Mouse (Mus musculus) adrenal gland, adult 2 months (tissue): ENCODE measurements at regions not wholly inside any gene's neighbourhood (a gene's known extent, or its start where the extent isn't known, plus 50 kb on each side); places are given as distances from the start of the nearest gene placed in this dataset.
A peak's percentile ranks its signal among the peaks of the same experiment; 100 is the strongest.

Experiments
- DNase-seq: peaks from one replicate; pipeline ENCODE4 v3.0.0; 2021
- microRNA-seq, 2 experiments: library from miRNA; unstranded; fragments of <30 nt; microRNA quantifications; one replicate each; pipeline ENCODE4 v1.2.0; 2021

GRCm38 (mm10) chr11:64924989-64925388, 53.8 kb upstream of the Elac2 start:
- no peak for DNase-seq

GRCm38 (mm10) chr11:64925970-64926369, 52.9 kb upstream of the Elac2 start:
- DNase-seq: peak; percentile 2

Small RNAs in the stretch of these regions (microRNA-seq; reads per million reads assigned to microRNA genes)
- 0 reads per million in 2 experiments for gene Gm24275
